Mouse (Mus musculus): Measurements from ENCODE around the gene Endog. TPM values are rescaled to one million over a fixed set of nuclear protein-coding genes. Genes with fewer than 3 reads are reported as not detected.
A peak's percentile ranks its signal among the peaks of the same experiment; 100 is the strongest.
"Not testable (repeated sequence)": the region's sequence is repeated elsewhere in the genome, so short reads cannot be mapped to it uniquely, and the experiment has no call there.

The Endog gene
- 2.3 and 4.1 TPM in 2 replicates for total RNA-seq (2015)
- total RNA-seq (2017), result 2.9 and 4.0 TPM in 2 replicates

DNA sequence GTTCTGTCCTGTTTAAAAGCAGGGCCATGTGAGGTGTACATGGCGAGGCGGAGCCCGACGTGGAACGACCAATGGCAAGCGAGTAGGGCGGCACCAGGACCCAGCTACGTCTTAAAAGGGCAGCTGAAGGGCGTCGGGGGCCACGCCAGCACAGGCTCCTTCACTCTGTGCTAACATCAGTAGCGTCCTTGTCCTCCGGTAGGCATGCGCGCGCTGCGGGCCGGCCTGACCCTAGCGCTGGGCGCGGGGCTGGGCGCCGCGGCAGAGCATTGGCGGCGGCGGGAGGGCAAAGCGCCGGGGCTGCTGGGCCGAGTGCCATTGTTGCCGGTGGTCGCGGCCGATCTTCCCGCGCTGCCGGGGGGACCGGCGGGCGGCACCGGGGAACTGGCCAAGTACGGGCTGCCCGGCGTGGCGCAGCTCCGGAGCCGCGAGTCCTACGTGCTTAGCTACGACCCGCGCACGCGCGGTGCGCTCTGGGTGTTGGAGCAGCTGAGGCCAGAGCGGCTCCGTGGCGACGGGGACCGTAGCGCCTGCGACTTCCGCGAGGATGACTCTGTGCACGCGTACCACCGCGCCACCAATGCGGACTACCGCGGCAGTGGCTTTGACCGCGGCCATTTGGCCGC lies at the start of gene Endog:
Gene Endog, plus strand, starts transcription at position 123 of the 626 bp plus-strand sequence.
- peak; percentile 93 for ATAC-seq (ENCODE audit: poor library complexity, severe bottlenecking)

DNA sequence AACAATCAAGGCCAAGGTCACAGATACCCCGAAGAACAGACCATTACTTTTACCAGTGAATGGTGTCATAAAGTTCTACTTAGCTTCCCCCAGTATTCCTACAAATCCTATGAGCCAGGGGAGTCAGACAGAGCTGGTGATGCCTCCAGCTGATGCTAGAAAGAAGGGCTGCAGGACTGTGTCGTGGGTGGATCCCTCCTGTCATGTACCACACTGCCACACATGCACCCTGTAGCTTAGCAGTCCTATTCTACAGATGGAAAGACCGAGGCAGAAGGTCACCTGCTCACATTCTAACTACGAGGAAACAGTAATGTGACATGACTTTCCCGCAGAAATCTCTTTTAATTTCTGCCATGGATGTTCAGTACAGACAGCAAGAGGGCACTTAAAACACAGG lies 48.5 kb upstream of the Endog start:
- no peak for ATAC-seq (ENCODE audit: poor library complexity, severe bottlenecking)

DNA sequence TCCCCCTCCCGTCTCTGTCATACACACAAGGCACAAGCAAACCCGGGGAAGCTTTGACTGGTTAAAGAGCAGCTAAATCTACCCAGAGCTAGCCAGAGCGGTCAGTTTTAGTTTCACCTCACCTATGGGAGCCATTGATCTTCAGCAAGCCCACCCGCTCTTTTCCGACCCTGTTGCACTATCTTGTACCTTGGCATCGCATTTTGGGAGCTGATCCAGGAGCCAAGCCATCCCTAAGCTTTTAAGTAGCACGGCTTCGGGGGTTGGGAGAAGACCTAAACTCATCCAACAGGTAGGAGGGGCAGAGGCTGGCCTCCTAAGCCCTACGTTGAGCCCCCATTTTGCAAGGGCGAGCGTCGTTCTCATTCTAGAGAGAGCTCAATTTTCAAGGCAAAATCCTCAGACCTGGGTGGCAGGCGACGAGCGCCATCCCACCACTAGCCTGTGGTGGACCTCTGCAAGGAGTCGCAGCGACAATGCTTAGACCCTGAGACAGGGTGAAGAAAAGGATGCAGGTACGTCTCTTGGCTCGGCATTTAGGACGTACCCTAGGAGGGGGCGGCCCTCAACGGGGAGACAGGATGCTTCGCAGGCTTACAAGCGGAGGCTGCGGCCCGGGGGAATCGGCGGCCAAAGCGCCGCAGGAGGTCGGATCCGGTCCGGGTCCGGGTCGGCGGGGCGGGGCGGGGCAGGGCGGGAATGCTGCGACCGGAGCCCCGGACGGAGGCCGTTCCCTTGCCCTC lies 47.4 kb upstream of the Endog start:
- peak; percentile 13; the same call in 1 of the 2 replicates for ATAC-seq (ENCODE audit: poor library complexity, severe bottlenecking)

DNA sequence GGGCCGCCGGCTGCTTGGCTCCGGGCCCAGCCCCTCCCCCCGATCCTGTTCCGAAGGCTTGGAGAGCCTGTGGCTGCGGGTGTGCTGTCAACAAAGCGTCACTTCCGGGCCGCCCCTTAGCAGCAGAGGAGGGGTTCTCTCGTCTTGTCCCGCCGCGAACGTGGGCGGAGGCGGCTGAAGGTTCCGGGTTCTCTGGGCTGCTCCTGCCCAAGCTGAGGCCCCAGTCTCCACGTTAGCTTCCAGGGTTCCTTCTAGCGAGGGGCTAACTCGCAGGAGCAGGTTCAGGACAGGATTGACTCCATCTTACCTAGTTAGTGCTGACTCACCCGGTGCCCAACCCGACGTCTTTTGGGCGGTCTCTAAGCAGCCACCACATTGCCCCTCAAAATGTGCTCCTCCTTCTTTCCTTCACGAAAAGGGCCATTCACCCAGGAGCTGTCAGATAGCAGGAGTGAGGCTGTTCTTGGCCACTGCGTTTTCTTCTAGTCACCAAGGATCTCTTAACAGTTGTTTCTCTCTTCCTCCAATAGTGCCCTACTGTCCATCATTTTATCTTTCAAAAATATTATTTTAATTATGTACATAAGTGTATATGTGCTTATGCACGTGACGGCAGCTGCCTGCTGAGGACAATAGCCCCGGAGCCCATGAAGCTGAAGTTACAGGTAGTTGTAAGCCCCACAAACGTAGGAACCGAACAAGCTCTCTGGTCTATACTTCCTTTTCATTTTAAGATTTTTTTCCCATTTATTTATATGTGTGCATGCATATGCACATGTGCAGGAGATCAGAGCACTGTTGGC lies 46.6 kb upstream of the Endog start, which contains the start of gene Zer1:
Gene Zer1, minus strand, starts transcription at position 114 of the 803 bp plus-strand sequence.
- peak; percentile 97 for ATAC-seq (ENCODE audit: poor library complexity, severe bottlenecking)

DNA sequence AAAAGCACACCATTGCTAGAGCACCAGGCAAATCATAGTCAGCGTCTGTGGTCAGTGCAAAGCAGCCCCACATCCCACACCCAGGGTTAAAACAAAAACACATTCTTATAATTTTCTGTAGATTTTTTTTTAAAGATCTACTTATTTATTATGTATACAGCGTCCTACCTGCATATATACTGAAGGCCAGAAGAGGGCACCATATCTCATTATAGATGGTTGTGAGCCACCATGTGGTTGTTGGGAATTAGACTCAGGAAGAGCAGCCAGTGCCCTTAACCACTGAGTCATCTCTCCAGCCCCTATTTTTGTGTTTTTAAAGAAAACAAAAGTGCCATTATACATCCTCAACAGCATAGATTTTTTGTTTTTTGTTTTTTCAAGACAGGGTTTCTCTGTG lies 42.5 kb upstream of the Endog start:
- ATAC-seq (ENCODE audit: poor library complexity, severe bottlenecking), result no peak

DNA sequence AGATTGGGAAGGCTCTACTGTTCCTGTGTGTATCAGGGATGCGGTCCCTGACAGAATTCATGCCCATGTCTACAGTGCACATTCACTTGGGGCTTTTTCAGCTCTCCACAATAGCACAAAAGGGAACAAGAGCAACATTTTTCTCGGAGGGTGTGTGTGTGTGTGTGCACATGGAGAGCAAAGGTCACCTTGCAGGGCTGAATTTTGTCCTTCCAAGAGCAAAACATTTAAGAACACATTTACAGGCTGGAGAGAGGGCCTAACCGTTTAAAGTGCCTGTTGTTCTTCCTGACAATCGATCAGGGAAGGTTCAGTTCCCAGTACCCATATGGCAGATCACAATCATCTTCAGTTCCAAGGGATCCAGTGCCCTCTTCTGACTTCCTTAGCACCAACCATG lies 41.1 kb upstream of the Endog start:
- no peak for ATAC-seq (ENCODE audit: poor library complexity, severe bottlenecking)

DNA sequence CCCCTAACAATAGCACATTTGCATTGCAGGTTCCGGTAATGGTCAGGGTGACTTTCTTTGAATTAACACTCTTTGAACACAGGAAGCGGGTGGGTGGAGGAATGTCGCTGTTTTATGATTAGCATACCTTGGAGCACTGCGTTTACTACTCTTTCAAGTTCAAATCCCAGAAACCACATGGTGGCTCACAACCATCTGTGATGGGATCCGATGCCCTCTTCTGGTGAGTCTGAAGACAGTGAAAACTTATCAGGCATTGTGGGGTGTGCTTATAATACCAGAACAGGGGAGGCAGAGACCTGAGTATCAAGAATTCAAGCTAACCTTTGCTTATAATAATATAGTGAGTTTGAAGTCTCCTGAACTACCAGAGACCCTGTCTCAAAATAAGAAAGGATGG lies 40.1 kb upstream of the Endog start:
- not testable (repeated sequence) for ATAC-seq (ENCODE audit: poor library complexity, severe bottlenecking)

DNA sequence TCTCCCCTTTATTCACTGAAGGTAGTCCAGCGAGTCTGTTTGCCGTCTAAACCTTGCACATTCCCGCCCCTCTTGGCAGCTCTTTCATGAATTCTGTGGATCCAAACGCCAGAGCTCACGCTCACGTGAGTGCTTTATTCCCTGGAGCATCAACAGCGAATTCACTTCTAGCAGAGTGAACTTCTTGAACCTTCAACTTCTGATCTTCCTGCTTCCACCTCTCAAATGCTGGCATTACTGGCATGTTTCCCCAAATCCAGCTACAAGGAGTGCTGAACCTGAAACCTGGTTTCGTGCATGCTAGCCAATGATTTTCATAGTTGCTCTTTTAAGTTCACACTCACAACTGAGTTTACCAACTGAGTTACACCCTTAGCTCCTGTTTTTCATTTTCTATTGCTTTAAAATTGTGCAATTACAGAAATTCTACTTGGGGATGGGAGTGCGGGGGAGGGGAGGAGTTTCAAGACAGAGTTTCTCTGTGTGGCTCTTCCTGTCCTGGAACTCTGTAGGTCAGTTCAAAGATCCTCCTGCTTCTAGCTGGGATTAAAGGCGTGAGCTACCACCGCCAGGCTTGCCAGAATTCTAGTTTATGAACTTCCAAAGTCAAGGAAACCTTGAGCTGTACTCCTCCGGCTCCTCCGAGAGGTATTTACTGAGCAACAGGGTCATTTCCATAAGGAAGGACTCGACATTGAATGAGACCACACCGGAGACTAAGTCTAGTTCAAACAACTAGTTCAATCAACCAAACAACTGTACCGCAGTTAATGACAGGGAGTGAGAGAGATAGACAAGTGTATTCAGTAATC lies 38.3 kb upstream of the Endog start:
- ATAC-seq (ENCODE audit: poor library complexity, severe bottlenecking), result peak; percentile 39

DNA sequence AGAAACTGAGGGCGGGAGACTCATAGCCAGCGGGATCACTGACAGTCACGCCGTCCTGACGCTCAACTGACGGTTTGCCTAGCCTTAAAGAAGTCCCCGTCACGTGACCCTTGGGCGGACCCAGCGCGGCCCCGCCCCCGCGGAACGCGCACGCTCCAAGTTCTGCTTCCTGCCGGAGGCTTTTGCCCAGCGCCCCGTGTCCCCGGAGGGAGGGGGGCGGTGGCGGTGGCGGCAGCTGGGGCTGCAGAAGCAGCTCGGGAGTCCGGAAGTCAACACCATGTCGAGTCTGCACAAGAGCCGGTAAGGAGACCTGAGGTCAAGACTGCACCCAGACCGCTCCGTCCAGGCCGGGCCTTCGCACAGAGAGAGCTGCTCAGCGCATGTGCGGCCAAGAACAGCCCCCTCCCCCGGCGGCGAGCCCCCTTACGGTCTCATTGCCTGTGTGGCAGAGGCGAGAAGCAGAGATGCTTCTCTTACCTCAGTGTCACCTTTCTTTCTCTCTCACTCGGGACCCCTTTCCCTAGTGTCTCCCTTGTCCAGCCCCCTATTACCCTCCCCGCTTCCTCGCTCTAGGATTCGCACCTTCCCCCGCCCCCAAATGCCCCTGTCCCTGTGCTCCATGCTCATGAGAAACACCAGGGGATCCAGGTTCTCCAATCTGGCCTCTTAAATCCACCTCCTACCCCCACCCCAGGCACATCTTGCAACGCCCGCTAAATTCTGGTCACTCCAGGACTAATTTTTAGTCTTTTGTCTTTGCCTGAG lies 37.5 kb upstream of the Endog start, which contains the start of gene Tbc1d13:
Gene Tbc1d13, plus strand, starts transcription at position 134 of the 765 bp plus-strand sequence.
- ATAC-seq (ENCODE audit: poor library complexity, severe bottlenecking), result peak; percentile 95

DNA sequence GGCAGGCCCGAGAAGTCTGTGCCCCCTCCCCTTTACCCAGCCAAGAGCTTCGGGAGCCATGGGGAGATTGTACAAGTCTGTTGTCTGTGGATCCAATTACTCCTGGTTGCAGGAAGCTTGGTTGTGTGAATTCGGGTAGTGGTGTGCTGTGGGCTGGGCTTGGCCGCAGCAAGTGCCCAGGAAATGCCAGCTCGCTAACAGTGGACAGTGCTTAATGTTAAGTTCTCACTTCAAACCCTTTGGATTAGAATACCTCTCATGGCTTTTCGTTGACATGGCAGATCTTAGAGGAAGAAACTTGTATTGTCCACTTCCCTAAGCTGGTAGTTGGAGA lies 36.9 kb upstream of the Endog start:
- ATAC-seq (ENCODE audit: poor library complexity, severe bottlenecking), result no peak

DNA sequence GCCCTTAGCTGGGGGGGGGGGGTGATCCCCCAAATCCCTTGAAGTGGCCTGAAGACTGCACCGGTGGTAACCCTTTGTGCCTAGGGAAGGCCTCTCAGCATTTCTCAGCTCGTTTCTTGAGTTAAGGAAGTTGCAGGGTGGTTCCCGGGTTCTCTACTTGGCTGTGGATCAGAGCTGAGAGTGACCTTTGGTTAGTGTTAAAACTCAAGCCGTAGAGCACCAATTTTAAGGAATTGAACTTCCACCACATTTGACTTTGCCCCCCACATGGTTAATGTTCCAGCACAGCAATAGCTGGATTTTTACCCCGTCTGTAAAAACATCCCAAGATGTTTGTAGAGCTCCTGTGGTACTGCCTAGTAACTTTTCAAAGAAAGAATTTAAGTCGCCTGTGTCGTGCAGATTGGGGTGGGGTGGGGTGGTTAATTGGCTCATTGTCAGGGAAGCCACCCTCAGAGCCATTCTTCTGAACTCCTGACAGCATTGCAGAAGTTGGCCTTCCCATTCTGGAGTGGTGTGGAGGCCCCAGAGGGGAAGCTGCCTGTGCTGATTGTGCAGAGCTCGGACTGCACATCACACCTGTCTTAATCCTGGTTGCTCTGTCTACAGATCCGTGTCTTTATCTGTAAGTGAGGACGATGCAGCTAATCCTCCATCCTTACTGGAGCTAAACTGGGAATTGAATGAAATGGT lies 36.2 kb upstream of the Endog start:
- no peak for ATAC-seq (ENCODE audit: poor library complexity, severe bottlenecking)

DNA sequence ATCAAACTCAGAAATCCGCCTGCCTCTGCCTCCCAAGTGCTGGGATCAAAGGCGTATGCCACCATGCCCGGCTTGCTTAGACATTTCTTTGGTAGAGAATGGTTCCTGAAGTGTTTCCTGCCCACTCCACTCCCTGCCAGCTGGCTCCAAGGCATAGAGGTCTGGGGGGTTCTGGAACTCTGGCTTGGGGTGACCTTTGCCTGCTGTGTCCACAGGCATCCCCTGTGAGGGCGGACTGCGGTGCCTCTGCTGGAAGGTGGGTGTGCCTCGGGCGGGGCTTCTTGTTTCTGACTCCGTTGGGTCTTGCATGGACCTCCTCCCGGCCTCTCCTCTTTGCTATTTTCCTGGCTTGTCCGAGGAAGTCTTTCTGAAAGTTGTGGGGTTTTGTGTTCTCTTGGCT lies 34.8 kb upstream of the Endog start:
- no peak for ATAC-seq (ENCODE audit: poor library complexity, severe bottlenecking)

DNA sequence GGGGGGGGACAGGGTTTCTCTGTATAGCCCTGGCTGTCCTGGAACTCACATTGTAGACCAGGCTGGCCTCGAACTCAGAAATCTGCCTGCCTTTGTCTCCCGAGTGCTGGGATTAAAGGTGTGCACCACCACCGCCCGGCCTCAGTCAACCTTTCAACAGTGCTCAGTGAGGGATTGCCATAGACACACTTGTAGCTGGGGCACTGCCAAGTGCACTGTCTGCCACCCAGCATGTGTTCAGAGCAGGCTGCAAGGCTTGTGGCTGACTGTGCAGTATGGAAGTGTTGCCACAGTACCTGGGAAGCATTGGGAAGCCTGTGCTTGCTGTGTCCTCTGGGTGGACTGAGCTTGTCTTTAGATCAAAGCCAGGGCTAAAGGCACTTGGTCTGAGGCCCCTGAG lies 31.3 kb upstream of the Endog start:
- ATAC-seq (ENCODE audit: poor library complexity, severe bottlenecking), result not testable (repeated sequence)

DNA sequence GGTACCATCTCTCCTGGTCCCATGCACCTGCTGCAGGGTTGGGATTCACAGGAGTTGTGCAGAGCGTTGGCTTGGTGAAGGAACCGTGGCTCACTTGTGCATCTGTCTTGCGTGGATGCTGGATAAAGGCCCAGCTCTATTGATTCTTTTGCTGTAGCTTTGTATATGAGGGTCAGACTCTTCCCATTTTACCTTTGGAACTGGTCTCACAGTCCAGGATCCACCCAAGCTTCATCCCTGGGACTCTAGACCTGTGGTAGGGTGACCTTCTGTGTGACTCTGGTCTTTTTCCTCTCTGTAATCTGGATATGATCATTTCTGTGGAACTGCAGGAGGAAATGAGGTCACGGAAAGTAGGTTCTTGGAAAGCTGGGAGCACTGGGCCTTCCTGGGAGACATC lies 26.9 kb upstream of the Endog start:
- ATAC-seq (ENCODE audit: poor library complexity, severe bottlenecking), result no peak

DNA sequence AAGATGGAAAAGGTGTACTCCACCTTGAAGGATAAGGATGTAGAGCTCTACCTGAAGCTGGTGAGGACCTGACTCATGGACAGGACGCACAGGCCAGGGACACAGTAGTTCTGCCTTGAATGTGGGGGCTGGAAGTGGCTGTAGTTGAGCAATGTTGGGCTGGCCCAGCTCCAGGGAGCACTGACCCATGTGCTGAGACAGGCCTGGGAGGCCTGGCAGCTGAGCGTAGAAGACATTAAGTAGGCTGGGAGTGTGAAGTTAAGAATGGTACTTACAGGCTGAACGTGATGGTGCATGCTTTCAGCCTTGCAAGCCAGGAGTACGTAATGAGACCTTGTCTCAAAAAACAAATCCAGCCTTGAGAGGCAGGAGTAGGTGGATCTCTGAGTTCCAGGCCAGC lies 23.8 kb upstream of the Endog start:
- ATAC-seq (ENCODE audit: poor library complexity, severe bottlenecking), result no peak

DNA sequence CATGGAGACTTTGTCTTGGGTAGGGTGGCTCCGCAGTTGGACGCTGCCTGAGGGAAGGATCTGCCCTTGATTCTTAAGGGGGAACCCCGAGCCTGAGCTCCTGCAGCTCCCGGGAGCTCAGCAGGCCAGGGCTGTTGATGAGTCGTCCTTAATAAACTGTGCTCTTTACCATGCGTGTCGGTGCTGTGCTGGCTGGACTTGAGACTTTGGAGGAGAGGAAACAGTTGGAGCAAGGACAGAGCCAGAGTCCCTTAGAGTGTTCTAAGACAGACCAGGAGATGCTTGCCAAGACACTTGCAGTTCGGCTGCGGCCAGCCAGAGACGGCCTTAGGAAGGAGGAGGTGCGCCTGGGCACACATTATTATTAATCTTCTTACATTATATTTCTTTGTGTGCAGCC lies 19.5 kb upstream of the Endog start:
- no peak for ATAC-seq (ENCODE audit: poor library complexity, severe bottlenecking)

DNA sequence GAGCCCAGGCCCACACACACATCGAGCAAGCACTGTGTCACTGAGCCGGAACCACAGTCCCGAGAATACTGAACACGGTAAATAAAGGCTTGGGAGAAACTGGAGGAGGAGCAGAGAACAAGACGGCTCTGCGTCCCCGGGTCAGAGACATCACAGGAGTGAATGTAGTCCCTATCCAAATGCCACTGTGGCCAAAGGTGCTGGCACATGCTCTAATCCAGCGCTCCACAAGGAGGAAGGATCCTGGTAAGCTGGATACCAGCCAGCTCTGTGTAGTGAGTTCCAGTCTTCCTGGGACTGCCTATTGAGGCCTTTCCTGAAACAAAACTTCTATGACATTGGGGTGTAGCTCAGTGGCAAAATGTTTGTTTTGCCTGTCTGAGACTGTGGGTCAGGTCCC lies 18.7 kb upstream of the Endog start:
- no peak for ATAC-seq (ENCODE audit: poor library complexity, severe bottlenecking)

DNA sequence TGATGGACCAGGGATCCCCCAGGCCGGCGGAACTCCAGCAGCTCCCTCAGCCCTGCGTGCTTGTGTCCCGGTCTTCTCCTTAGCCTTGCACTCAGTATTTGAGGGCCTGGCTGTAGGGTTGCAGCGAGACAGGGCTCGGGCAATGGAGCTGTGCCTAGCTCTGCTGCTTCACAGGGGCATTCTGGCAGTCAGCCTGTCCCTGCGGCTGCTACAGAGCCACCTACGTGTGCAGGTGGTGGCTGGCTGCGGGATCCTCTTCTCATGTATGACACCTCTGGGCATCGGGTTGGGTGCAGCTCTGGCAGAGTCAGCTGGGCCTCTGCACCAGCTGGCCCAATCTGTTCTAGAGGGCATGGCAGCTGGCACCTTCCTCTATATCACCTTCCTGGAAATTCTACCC lies 11.4 kb upstream of the Endog start:
- ATAC-seq (ENCODE audit: poor library complexity, severe bottlenecking), result not testable (repeated sequence)

DNA sequence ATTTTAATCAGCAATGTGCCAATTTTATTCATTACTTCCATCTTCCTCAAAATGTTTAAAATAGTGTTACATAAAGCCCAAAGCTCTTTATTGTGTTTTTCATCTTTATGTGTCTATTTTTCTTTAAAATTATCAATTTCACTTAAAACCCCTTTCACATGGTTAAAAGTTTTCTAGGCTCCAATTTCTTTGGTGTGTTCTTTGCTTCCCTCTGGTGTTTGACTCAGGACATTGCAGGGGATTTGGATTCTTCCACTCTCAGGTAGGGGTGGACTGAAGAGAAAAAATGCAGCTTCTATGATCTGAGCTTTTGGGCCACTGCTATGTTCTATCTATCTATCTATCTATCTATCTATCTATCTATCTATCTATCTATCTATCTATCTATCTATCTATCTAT lies 9.5 kb upstream of the Endog start:
- ATAC-seq (ENCODE audit: poor library complexity, severe bottlenecking), result no peak

All from megakaryocyte, adult 5-6 weeks (primary cell).